Mouse (Mus musculus) G1E (cell line): ENCODE results near the gene Iqch.

Experiments used
- CTCF ChIP-seq: IDR thresholded peaks from 2 replicates; pipeline ENCODE4 v1.5.1; 2012; ENCODE audit warnings: low read depth, low read length, inconsistent platforms, mixed read lengths
- GATA1 ChIP-seq: IDR thresholded peaks from 2 replicates; pipeline ENCODE4 v1.6.1; 2012; ENCODE audit warnings: borderline replicate concordance, low read length, inconsistent platforms, mixed read lengths
- TAL1 ChIP-seq: conservative IDR thresholded peaks from 2 replicates; pipeline ENCODE4 v1.6.1; 2012; ENCODE audit warnings: low read depth, low read length, inconsistent platforms, mixed read lengths

DNA sequence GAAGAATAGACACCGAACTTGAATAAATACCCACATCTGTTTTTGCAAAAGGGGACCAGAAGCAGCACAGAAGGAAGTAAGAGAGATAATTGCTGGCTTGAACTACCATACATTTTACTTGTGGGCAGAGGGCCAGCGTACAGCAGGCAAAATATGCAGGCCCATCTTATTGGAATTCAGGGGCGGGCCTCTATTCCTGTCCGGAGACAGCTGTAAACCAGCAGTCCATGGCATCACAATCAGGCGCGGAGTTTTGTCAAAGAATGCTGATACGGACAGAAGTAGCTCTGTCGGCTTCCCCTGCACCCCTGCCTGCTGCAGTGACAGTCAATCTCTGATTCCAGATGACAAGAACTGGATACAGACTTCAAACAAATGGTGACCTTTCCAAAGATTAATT lies 33.5 kb downstream of the Iqch start:
- no peak for TF ChIP-seq CTCF
- TF ChIP-seq GATA1 = no peak
- TF ChIP-seq TAL1 = no peak
